9 mouse cellular contexts compared by ENCODE assay signal in genomic region chr11:49051093-49051891, GRCm38 (mm10). TPM values are rescaled to one million over a fixed set of nuclear protein-coding genes. Genes with fewer than 3 reads are reported as not detected.
A peak's percentile ranks its signal among the peaks of the same experiment; 100 is the strongest.
DNase-seq lines count a peak whose midpoint lies in the region; ATAC-seq and TF ChIP-seq lines count a peak whose summit lies in the region.
"Not testable (repeated sequence)": the region's sequence is repeated elsewhere in the genome, so short reads cannot be mapped to it uniquely, and the experiment has no call there.
"Had no signal": no experiment of that assay in that cellular context is flagged by ENCODE, and none has a peak within 500 bp of the region (broad histone marks: within the 10 kb centered on the region; RNA-seq: fewer than 3 reads in every experiment).

TSS of gene 9930111J21Rik2 (minus strand) at chr11:49051242.

- H3K4me3 ChIP-seq in embryonic fibroblast, embryonic 13.5 days (ENCODE audit: insufficient read depth, low read length); liver, embryonic 16.5 days (ENCODE audit: low read depth, low read length); stomach, postnatal 0 days (ENCODE audit: low read depth, low read length): not testable (repeated sequence)

- peak within 1 kb of the TSS; percentile 34; the same call in 1 of the 2 replicates for H3K27ac ChIP-seq in embryonic fibroblast, embryonic 13.5 days (ENCODE audit: insufficient read depth, low read length)
- H3K27ac ChIP-seq in liver, embryonic 16.5 days (ENCODE audit: low read length); stomach, postnatal 0 days (replicated peaks): not testable (repeated sequence)

- not testable (repeated sequence) for TF ChIP-seq CTCF in embryonic fibroblast, embryonic 13.5 days (IDR thresholded peaks at IDR 0.05; ENCODE audit: borderline replicate concordance, insufficient read depth, low read length); stomach, postnatal 0 days (IDR thresholded peaks at IDR 0.05; ENCODE audit: low read depth)

- not testable (repeated sequence) for H3K4me1 ChIP-seq in embryonic fibroblast, embryonic 13.5 days (ENCODE audit: control insufficient read depth, insufficient read depth, low read length); liver, embryonic 16.5 days (ENCODE audit: control insufficient read depth, low read depth, low read length); stomach, postnatal 0 days (replicated peaks; ENCODE audit: control insufficient read depth, insufficient read depth)

- not testable (repeated sequence) for TF ChIP-seq POLR2A in embryonic fibroblast, embryonic 13.5 days (IDR thresholded peaks at IDR 0.05; ENCODE audit: low read depth, low read length)

- not testable (repeated sequence) for H3K9me3 ChIP-seq in liver, embryonic 16.5 days (replicated peaks; ENCODE audit: control insufficient read depth, low read length); stomach, postnatal 0 days (ENCODE audit: control insufficient read depth, low read length)

- TF ChIP-seq EP300 in stomach, postnatal 0 days (optimal IDR thresholded peaks at IDR 0.05): not testable (repeated sequence)

- H3K9ac ChIP-seq in liver, embryonic 16.5 days (ENCODE audit: low read depth, low read length); stomach, postnatal 0 days (ENCODE audit: low read length): not testable (repeated sequence)

- H3K27me3 ChIP-seq in liver, embryonic 16.5 days (ENCODE audit: control insufficient read depth, insufficient read depth, low read depth, low read length); stomach, postnatal 0 days (ENCODE audit: control insufficient read depth, insufficient read depth, low read length): not testable (repeated sequence)

- peak; percentile 77 for ATAC-seq in activated CD4-positive, CD25-positive, alpha-beta regulatory T cell, adult 4 months
- ATAC-seq in liver, embryonic 16.5 days (ENCODE audit: low read depth): peak; percentile 43; the same call in 1 of the 2 replicates
- ATAC-seq in megakaryocyte, adult 5-6 weeks (ENCODE audit: poor library complexity, severe bottlenecking): peak; percentile 77
- peak; percentile 38; the same call in 1 of the 2 replicates for ATAC-seq in stomach, postnatal 0 days (ENCODE audit: low FRiP score, low TSS enrichment)

- 50% methylated on average over 1 of the region's 6 CpGs for WGBS in liver, embryonic 16.5 days (ENCODE audit: insufficient replicate concordance)
- WGBS in stomach, postnatal 0 days: 50% methylated on average over 1 of the region's 6 CpGs

- peak; percentile 50 for DNase-seq in CD4-positive, CD25-positive, alpha-beta regulatory T cell, adult 2 months (ENCODE audit: low read depth, low spot score)
- DNase-seq in induced T-regulatory cell, adult 2 months (ENCODE audit: low read depth): peak; percentile 61
- peak; percentile 51 for DNase-seq in naive thymus-derived CD4-positive, alpha-beta T cell, adult 2 months (ENCODE audit: low read depth)
- not testable (repeated sequence) for DNase-seq in stomach, postnatal 0 days (ENCODE audit: low spot score)

- H3K36me3 ChIP-seq in liver, embryonic 16.5 days (ENCODE audit: control insufficient read depth, insufficient read depth); stomach, postnatal 0 days (ENCODE audit: control insufficient read depth, insufficient read depth, low read length): not testable (repeated sequence)

- H3K4me2 ChIP-seq in liver, embryonic 16.5 days (ENCODE audit: low read depth, low read length); stomach, postnatal 0 days (replicated peaks; ENCODE audit: low read depth): not testable (repeated sequence)

RNA-seq across cellular contexts. Expression of gene 9930111J21Rik2, which starts in this region (rescaled TPM):
- 100 to 1,000 TPM; 114 to 149 TPM for polyA plus RNA-seq in activated CD4-positive, CD25-positive, alpha-beta regulatory T cell, adult 4 months (2017; shearing (Covaris generic))
- polyA plus RNA-seq in embryonic fibroblast, embryonic 13.5 days (2011; ENCODE audit: insufficient read length, low read depth, missing spikeins): 2.4 and 6.0 TPM in 2 replicates
- 1.3 and 1.5 TPM in 2 replicates for polyA plus RNA-seq in liver, embryonic 16.5 days (2015; fragmentation: Nextera tagmentation; extraction: Ambion mirVana)
- 180 and 184 TPM in 2 replicates for total RNA-seq in megakaryocyte, adult 5-6 weeks (2015)
- 161 and 172 TPM in 2 replicates for total RNA-seq in megakaryocyte, adult 5-6 weeks (2017)
- 0.40 and 0.46 TPM in 2 replicates for polyA plus RNA-seq in stomach, postnatal 0 days (2015; fragmentation: Nextera tagmentation; extraction: Ambion mirVana)
- polyA plus RNA-seq: erythroblast, embryonic 14.5 days had no signal

Comparison
In these comparisons a context has a peak if more than half of its experiments do, and no peak if none do; other contexts are left out.
1. RNA of gene 9930111J21Rik2 (polyA plus RNA-seq): 114 to 149 TPM in activated CD4-positive, CD25-positive, alpha-beta regulatory T cell, adult 4 months; 2.4 to 6.0 TPM in embryonic fibroblast, embryonic 13.5 days, 1.3 to 1.5 TPM in liver, embryonic 16.5 days and 0.40 to 0.46 TPM in stomach, postnatal 0 days; every median in the first group is over 10 times any median in the second.
2. Peak in ATAC-seq in stomach, postnatal 0 days; RNA of the gene not detected or under 1 TPM.
3. Peak in every context shown above with its lines, with median percentiles within 50 percentile points of each other: ATAC-seq.